Comparison of ENCODE assay signal across 24 mouse cellular contexts in genomic region chr16:30932791-30933190, GRCm38 (mm10).
DNase-seq lines count a peak whose midpoint lies in the region; ATAC-seq and TF ChIP-seq lines count a peak whose summit lies in the region.
"Had no signal": no experiment of that assay in that cellular context is flagged by ENCODE, and none has a peak within 500 bp of the region (broad histone marks: within the 10 kb centered on the region; RNA-seq: fewer than 3 reads in every experiment).

No protein-coding gene starts in this region.

- ATAC-seq in midbrain, postnatal 0 days (ENCODE audit: low FRiP score): no peak
- no peak for ATAC-seq in midbrain, embryonic 16.5 days
- ATAC-seq: CD4-positive, CD25-positive, alpha-beta regulatory T cell, adult 4 months; forebrain, embryonic 13.5 days; intestine, embryonic 16.5 days had no signal

- H3K4me2 ChIP-seq in midbrain, postnatal 0 days (ENCODE audit: low read depth, low read length, poor library complexity, severe bottlenecking): no peak overlapping the region
- H3K4me2 ChIP-seq in midbrain, embryonic 16.5 days (ENCODE audit: low read length): no peak overlapping the region
- H3K4me2 ChIP-seq: embryonic facial prominence, embryonic 15.5 days; forebrain, embryonic 13.5 days; heart, embryonic 15.5 days; hindbrain, embryonic 13.5 days; kidney, embryonic 15.5 days; limb, embryonic 13.5 days; liver, embryonic 11.5 days; midbrain, embryonic 11.5 days had no signal

- 0 out of 2 replicates have a peak, but pooled peaks cover 5% of the 10 kb centered on the region for H3K9me3 ChIP-seq in midbrain, postnatal 0 days (ENCODE audit: low read length)
- H3K9me3 ChIP-seq in midbrain, embryonic 16.5 days (replicated peaks; ENCODE audit: control insufficient read depth, low read length, poor library complexity, severe bottlenecking): no peaks in the 10 kb centered on the region; the same call in 1 of the 2 replicates
- H3K9me3 ChIP-seq: embryonic facial prominence, embryonic 15.5 days; forebrain, embryonic 13.5 days; heart, embryonic 15.5 days; kidney, embryonic 15.5 days had no signal

- H3K4me3 ChIP-seq in midbrain, postnatal 0 days (ENCODE audit: low read depth, low read length): no peak overlapping the region
- no peak overlapping the region for H3K4me3 ChIP-seq in midbrain, embryonic 16.5 days (ENCODE audit: low read depth, low read length)
- H3K4me3 ChIP-seq: embryonic facial prominence, embryonic 10.5 days; embryonic facial prominence, embryonic 15.5 days; forebrain, embryonic 13.5 days; heart, embryonic 15.5 days; hindbrain, embryonic 13.5 days; kidney, embryonic 15.5 days; limb, embryonic 13.5 days had no signal

- no peak overlapping the region for H3K9ac ChIP-seq in midbrain, postnatal 0 days (replicated peaks; ENCODE audit: low read length, poor library complexity, severe bottlenecking)
- no peak overlapping the region for H3K9ac ChIP-seq in midbrain, embryonic 16.5 days (ENCODE audit: low read depth, low read length)
- H3K9ac ChIP-seq: embryonic facial prominence, embryonic 15.5 days; forebrain, embryonic 13.5 days; heart, embryonic 15.5 days; hindbrain, embryonic 13.5 days; kidney, embryonic 15.5 days; limb, embryonic 13.5 days had no signal

- H3K36me3 ChIP-seq in midbrain, postnatal 0 days (ENCODE audit: insufficient read depth, low read length): no peaks in the 10 kb centered on the region
- no peaks in the 10 kb centered on the region for H3K36me3 ChIP-seq in midbrain, embryonic 16.5 days (ENCODE audit: control insufficient read depth, insufficient read depth, low read length)
- H3K36me3 ChIP-seq: embryonic facial prominence, embryonic 10.5 days; embryonic facial prominence, embryonic 15.5 days; heart, embryonic 15.5 days; hindbrain, embryonic 13.5 days; kidney, embryonic 15.5 days; limb, embryonic 13.5 days had no signal

- TF ChIP-seq CTCF in midbrain, postnatal 0 days (IDR thresholded peaks at IDR 0.05): peak; percentile 11; the same call in 1 of the 2 replicates

- no peaks in the 10 kb centered on the region; the same call in none of the 2 replicates for H3K4me1 ChIP-seq in midbrain, postnatal 0 days (ENCODE audit: insufficient read depth, low read length)
- peaks cover 3% of the 10 kb centered on the region; the same call in 1 of the 2 replicates for H3K4me1 ChIP-seq in midbrain, embryonic 16.5 days (ENCODE audit: control insufficient read depth, insufficient read depth, low read length)
- H3K4me1 ChIP-seq: forebrain, embryonic 13.5 days had no signal

- no peaks in the 10 kb centered on the region for H3K27me3 ChIP-seq in midbrain, postnatal 0 days (ENCODE audit: insufficient read depth, low read length)
- H3K27me3 ChIP-seq in midbrain, embryonic 16.5 days (ENCODE audit: control insufficient read depth, insufficient read depth, low read depth, low read length): no peaks in the 10 kb centered on the region
- H3K27me3 ChIP-seq: embryonic facial prominence, embryonic 15.5 days; forebrain, embryonic 13.5 days; heart, embryonic 15.5 days; kidney, embryonic 15.5 days had no signal

- no peak overlapping the region for H3K27ac ChIP-seq in midbrain, postnatal 0 days (ENCODE audit: low read depth, low read length)
- H3K27ac ChIP-seq in midbrain, embryonic 16.5 days (ENCODE audit: low read length): no peak overlapping the region
- H3K27ac ChIP-seq: embryonic facial prominence, embryonic 10.5 days; embryonic facial prominence, embryonic 15.5 days; forebrain, embryonic 13.5 days; heart, embryonic 15.5 days; hindbrain, embryonic 13.5 days; kidney, embryonic 15.5 days; limb, embryonic 13.5 days had no signal

- WGBS in midbrain, postnatal 0 days: 73% methylated on average over 4 of the region's 4 CpGs
- 76% methylated on average over 4 of the region's 4 CpGs for WGBS in midbrain, embryonic 16.5 days

- DNase-seq in heart, adult 11 months: peak; percentile 96
- DNase-seq in heart, adult 8-10 months (ENCODE audit: low spot score): no peak
- DNase-seq in kidney, postnatal 10 days: peak; percentile 11
- DNase-seq in kidney, adult 9 months: no peak
- no peak for DNase-seq in midbrain, postnatal 0 days (ENCODE audit: low spot score)
- DNase-seq in spleen, postnatal 14 days (ENCODE audit: low spot score in 2 of 2): no peak
- DNase-seq: adrenal gland, postnatal 25 days; cerebellum, adult 18-20 months; gastrocnemius, postnatal 36 days; lung, adult 18-20 months; lung, postnatal 14 days; thymus, postnatal 14 days had no signal

Comparison
In these comparisons a context has a peak if more than half of its experiments do, and no peak if none do; other contexts are left out.
1. DNase-seq: peak in heart, adult 11 months (single experiment) and kidney, postnatal 10 days (single experiment); none in heart, adult 8-10 months (single experiment), kidney, adult 9 months (single experiment), midbrain, postnatal 0 days (single experiment) and spleen, postnatal 14 days (0 of 2).